Comparison of ENCODE assay signal across 14 mouse cellular contexts in the genomic region with DNA sequence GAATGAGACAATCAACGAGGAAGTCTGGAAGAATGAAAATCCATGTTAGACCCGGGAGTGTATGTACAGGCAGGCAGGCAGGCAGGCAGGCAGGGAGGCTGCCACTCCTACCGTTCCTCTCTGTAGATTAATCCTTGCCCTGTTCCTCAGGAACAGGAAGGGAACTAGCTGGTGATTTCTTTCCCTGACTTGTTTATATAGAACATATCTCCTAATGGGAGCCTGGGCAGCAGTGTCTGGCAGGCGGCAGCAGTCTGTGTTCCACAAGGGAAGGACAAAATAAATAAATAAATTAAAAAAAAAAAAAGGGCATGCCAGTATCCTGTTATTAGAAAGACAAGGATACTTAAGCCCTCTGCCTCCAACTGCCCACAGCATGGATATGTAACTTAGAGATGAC. TPM values are rescaled to one million over a fixed set of nuclear protein-coding genes. Genes with fewer than 3 reads are reported as not detected.
DNase-seq lines count a peak whose midpoint lies in the region; ATAC-seq lines count a peak whose summit lies in the region.
"Had no signal": no experiment of that assay in that cellular context is flagged by ENCODE, and none has a peak within 500 bp of the region (broad histone marks: within the 10 kb centered on the region; RNA-seq: fewer than 3 reads in every experiment).

No protein-coding gene starts in this region.

- H3K4me2 ChIP-seq in heart, embryonic 14.5 days (ENCODE audit: low read length): no peak overlapping the region
- no peak overlapping the region for H3K4me2 ChIP-seq in midbrain, embryonic 11.5 days
- no peak overlapping the region for H3K4me2 ChIP-seq in liver, embryonic 13.5 days
- no peak overlapping the region for H3K4me2 ChIP-seq in midbrain, embryonic 16.5 days (ENCODE audit: low read length)
- H3K4me2 ChIP-seq: limb, embryonic 13.5 days had no signal

- H3K4me3 ChIP-seq in heart, embryonic 14.5 days (ENCODE audit: control insufficient read depth in 1 of 2, insufficient read depth in 1 of 2, low read depth in 1 of 2, low read length in 2 of 2): no peak overlapping the region
- no peak overlapping the region for H3K4me3 ChIP-seq in midbrain, embryonic 10.5 days
- H3K4me3 ChIP-seq in midbrain, embryonic 11.5 days (ENCODE audit: low read depth, low read length): no peak overlapping the region
- no peak overlapping the region for H3K4me3 ChIP-seq in liver, embryonic 13.5 days (replicated peaks)
- H3K4me3 ChIP-seq in midbrain, embryonic 16.5 days (ENCODE audit: low read depth, low read length): no peak overlapping the region
- H3K4me3 ChIP-seq: limb, embryonic 13.5 days had no signal

- H3K27me3 ChIP-seq in heart, embryonic 14.5 days (ENCODE audit: control insufficient read depth, insufficient read depth, low read length): no peaks in the 10 kb centered on the region
- H3K27me3 ChIP-seq in midbrain, embryonic 10.5 days (ENCODE audit: low read depth, poor library complexity, severe bottlenecking): no peaks in the 10 kb centered on the region
- H3K27me3 ChIP-seq in midbrain, embryonic 11.5 days (ENCODE audit: control insufficient read depth, insufficient read depth, low read length): no peaks in the 10 kb centered on the region
- H3K27me3 ChIP-seq in liver, embryonic 13.5 days: no peaks in the 10 kb centered on the region
- no peaks in the 10 kb centered on the region for H3K27me3 ChIP-seq in midbrain, embryonic 16.5 days (ENCODE audit: control insufficient read depth, insufficient read depth, low read depth, low read length)

- intact Hi-C loops in heart, postnatal 10 days (cut with DNase I): no loop called here

- H3K9me3 ChIP-seq in heart, embryonic 14.5 days (ENCODE audit: control insufficient read depth, low read length): no peaks in the 10 kb centered on the region
- no peaks in the 10 kb centered on the region for H3K9me3 ChIP-seq in midbrain, embryonic 10.5 days (replicated peaks)
- H3K9me3 ChIP-seq in midbrain, embryonic 11.5 days (ENCODE audit: control insufficient read depth, low read length): no peaks in the 10 kb centered on the region
- no peaks in the 10 kb centered on the region for H3K9me3 ChIP-seq in liver, embryonic 13.5 days (replicated peaks)
- H3K9me3 ChIP-seq in midbrain, embryonic 16.5 days (replicated peaks; ENCODE audit: control insufficient read depth, low read length, poor library complexity, severe bottlenecking): no peaks in the 10 kb centered on the region
- H3K9me3 ChIP-seq: limb, embryonic 13.5 days had no signal

- H3K9ac ChIP-seq in heart, embryonic 14.5 days (ENCODE audit: low read length): peak overlapping the region; percentile 31; the same call in 1 of the 2 replicates
- H3K9ac ChIP-seq in midbrain, embryonic 11.5 days (ENCODE audit: low read length): no peak overlapping the region
- no peak overlapping the region for H3K9ac ChIP-seq in liver, embryonic 13.5 days
- no peak overlapping the region for H3K9ac ChIP-seq in midbrain, embryonic 16.5 days (ENCODE audit: low read depth, low read length)
- H3K9ac ChIP-seq: limb, embryonic 13.5 days had no signal

- DNase-seq in heart, postnatal 10 days: no peak
- DNase-seq in midbrain, embryonic 10.5 days (ENCODE audit: low spot score): no peak
- no peak for DNase-seq in midbrain, embryonic 11.5 days (ENCODE audit: low spot score, missing footprints)
- DNase-seq in liver, embryonic 13.5 days: no peak
- DNase-seq in ovary, postnatal 10 days (ENCODE audit: low spot score): no peak
- DNase-seq in right cerebral cortex, adult 2 months (ENCODE audit: low spot score in 2 of 2): no peak
- DNase-seq: adrenal gland, adult 2 months; gastrocnemius, postnatal 25 days; kidney, adult 2 months; spleen, adult 18-20 months; thymus, postnatal 36 days had no signal

- 15% methylated on average over 4 of the region's 4 CpGs for whole genome bisulfite sequencing in heart, embryonic 14.5 days
- 48% methylated on average over 4 of the region's 4 CpGs for WGBS in midbrain, embryonic 10.5 days
- WGBS in midbrain, embryonic 11.5 days: 56% methylated on average over 4 of the region's 4 CpGs
- WGBS in liver, embryonic 13.5 days (ENCODE audit: insufficient replicate concordance): 46% methylated on average over 4 of the region's 4 CpGs
- 26% methylated on average over 4 of the region's 4 CpGs for WGBS in midbrain, embryonic 16.5 days

- no peak for ATAC-seq in heart, embryonic 14.5 days (ENCODE audit: insufficient number of reproducible peaks, insufficient read depth, low FRiP score, low read depth)
- no peak for ATAC-seq in midbrain, embryonic 11.5 days (ENCODE audit: low FRiP score)
- ATAC-seq in liver, embryonic 13.5 days (ENCODE audit: low read depth): no peak
- no peak for ATAC-seq in midbrain, embryonic 16.5 days

- no peak overlapping the region for H3K27ac ChIP-seq in heart, embryonic 14.5 days (replicated peaks in 1 of 2; ENCODE audit: control insufficient read depth in 1 of 2, insufficient read depth in 1 of 2, low read depth in 2 of 2, low read length in 2 of 2)
- H3K27ac ChIP-seq in midbrain, embryonic 10.5 days (replicated peaks): peak overlapping the region; percentile 43
- H3K27ac ChIP-seq in midbrain, embryonic 11.5 days (ENCODE audit: low read depth, low read length): no peak overlapping the region
- H3K27ac ChIP-seq in liver, embryonic 13.5 days: peak overlapping the region; percentile 25; the same call in 1 of the 2 replicates
- peak overlapping the region; percentile 24; the same call in 1 of the 2 replicates for H3K27ac ChIP-seq in midbrain, embryonic 16.5 days (ENCODE audit: low read length)
- H3K27ac ChIP-seq: limb, embryonic 13.5 days had no signal

- H3K4me1 ChIP-seq in heart, embryonic 14.5 days (ENCODE audit: control insufficient read depth in 2 of 2, insufficient read depth in 2 of 2, low read length in 2 of 2): peaks cover 40 to 73% of the 10 kb centered on the region in 2 experiments
- peaks cover 55% of the 10 kb centered on the region for H3K4me1 ChIP-seq in midbrain, embryonic 10.5 days
- peaks cover 7% of the 10 kb centered on the region; the same call in 1 of the 2 replicates for H3K4me1 ChIP-seq in midbrain, embryonic 11.5 days (ENCODE audit: control insufficient read depth, insufficient read depth, low read length)
- H3K4me1 ChIP-seq in liver, embryonic 13.5 days (replicated peaks): peaks cover 87% of the 10 kb centered on the region
- H3K4me1 ChIP-seq in midbrain, embryonic 16.5 days (ENCODE audit: control insufficient read depth, insufficient read depth, low read length): peaks cover 14% of the 10 kb centered on the region; the same call in 1 of the 2 replicates

- 0 out of 2 replicates have a peak, but pooled peaks cover 4% of the 10 kb centered on the region for H3K36me3 ChIP-seq in heart, embryonic 14.5 days (ENCODE audit: control insufficient read depth, insufficient read depth, low read length)
- H3K36me3 ChIP-seq in midbrain, embryonic 10.5 days: peaks cover 54% of the 10 kb centered on the region
- no peaks in the 10 kb centered on the region for H3K36me3 ChIP-seq in midbrain, embryonic 11.5 days (ENCODE audit: control insufficient read depth, insufficient read depth, low read length)
- peaks cover 24% of the 10 kb centered on the region for H3K36me3 ChIP-seq in liver, embryonic 13.5 days
- H3K36me3 ChIP-seq in midbrain, embryonic 16.5 days (ENCODE audit: control insufficient read depth, insufficient read depth, low read length): no peaks in the 10 kb centered on the region
- H3K36me3 ChIP-seq: limb, embryonic 13.5 days had no signal

RNA-seq across cellular contexts. Expression of gene Arid3b, which starts 32.8 kb away (rescaled TPM):
- 8.1 and 8.8 TPM in 2 replicates for polyA plus RNA-seq in heart, embryonic 14.5 days (2014; fragmentation: Nextera tagmentation; extraction: Ambion mirVana)
- 1 to 10 TPM; 4.4 to 7.0 TPM for total RNA-seq in heart, postnatal 10 days (2021)
- polyA plus RNA-seq in midbrain, embryonic 10.5 days (2016; fragmentation: Nextera tagmentation; extraction: Ambion mirVana): 40.2 and 41.0 TPM in 2 replicates
- polyA plus RNA-seq in midbrain, embryonic 11.5 days (2014; fragmentation: Nextera tagmentation; extraction: Ambion mirVana): 22.0 and 25.7 TPM in 2 replicates
- 9.7 and 11.7 TPM in 2 replicates for polyA plus RNA-seq in liver, embryonic 13.5 days (2015; fragmentation: Nextera tagmentation; extraction: Ambion mirVana)
- 6.6 and 9.1 TPM in 2 replicates for polyA plus RNA-seq in midbrain, embryonic 16.5 days (2015; fragmentation: Nextera tagmentation; extraction: Ambion mirVana)

RNA-seq across cellular contexts. Expression of gene Clk3, which starts 38.2 kb away (rescaled TPM):
- 46.3 and 53.2 TPM in 2 replicates for polyA plus RNA-seq in heart, embryonic 14.5 days (2014; fragmentation: Nextera tagmentation; extraction: Ambion mirVana)
- 10 to 100 TPM; 35.2 to 37.9 TPM for total RNA-seq in heart, postnatal 10 days (2021)
- 100 and 106 TPM in 2 replicates for polyA plus RNA-seq in midbrain, embryonic 10.5 days (2016; fragmentation: Nextera tagmentation; extraction: Ambion mirVana)
- 84.2 and 91.6 TPM in 2 replicates for polyA plus RNA-seq in midbrain, embryonic 11.5 days (2014; fragmentation: Nextera tagmentation; extraction: Ambion mirVana)
- 86.2 and 97.4 TPM in 2 replicates for polyA plus RNA-seq in liver, embryonic 13.5 days (2015; fragmentation: Nextera tagmentation; extraction: Ambion mirVana)
- polyA plus RNA-seq in midbrain, embryonic 16.5 days (2015; fragmentation: Nextera tagmentation; extraction: Ambion mirVana): 58.8 and 62.9 TPM in 2 replicates

Comparison
In these comparisons a context has a peak if more than half of its experiments do, and no peak if none do; other contexts are left out.
1. H3K27ac ChIP-seq: peak in midbrain, embryonic 10.5 days (single experiment), liver, embryonic 13.5 days (single experiment) and midbrain, embryonic 16.5 days (single experiment); none in heart, embryonic 14.5 days (0 of 2) and midbrain, embryonic 11.5 days (single experiment).